Mouse (Mus musculus): ENCODE measurements at regions not wholly inside any gene's neighbourhood (a gene's known extent, or its start where the extent isn't known, plus 50 kb on each side); places are given as distances from the start of the nearest gene placed in this dataset.

DNA sequence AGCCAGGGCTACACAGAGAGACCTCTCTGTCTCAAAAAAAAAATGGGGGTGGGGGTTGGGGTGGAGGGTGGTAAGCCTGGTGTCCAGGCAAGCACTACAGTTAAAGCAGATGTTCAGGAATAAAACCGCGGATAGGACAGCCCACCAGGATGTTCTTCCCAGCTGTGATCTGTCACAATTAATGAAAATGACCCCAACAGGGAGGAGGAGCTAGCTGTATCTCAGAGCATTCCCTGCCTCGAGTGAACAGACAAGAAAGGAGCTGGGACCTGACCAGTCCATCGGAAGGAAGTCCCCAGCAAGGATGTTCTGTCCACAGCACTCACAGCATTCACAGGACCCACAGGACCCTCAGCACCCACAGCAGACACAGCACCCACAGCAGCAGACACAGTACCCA, 80.4 kb downstream of the Utp6 start:
- no peak overlapping the region for H3K4me3 ChIP-seq
- WGBS = 73% methylated on average over 4 of the region's 4 CpGs

DNA sequence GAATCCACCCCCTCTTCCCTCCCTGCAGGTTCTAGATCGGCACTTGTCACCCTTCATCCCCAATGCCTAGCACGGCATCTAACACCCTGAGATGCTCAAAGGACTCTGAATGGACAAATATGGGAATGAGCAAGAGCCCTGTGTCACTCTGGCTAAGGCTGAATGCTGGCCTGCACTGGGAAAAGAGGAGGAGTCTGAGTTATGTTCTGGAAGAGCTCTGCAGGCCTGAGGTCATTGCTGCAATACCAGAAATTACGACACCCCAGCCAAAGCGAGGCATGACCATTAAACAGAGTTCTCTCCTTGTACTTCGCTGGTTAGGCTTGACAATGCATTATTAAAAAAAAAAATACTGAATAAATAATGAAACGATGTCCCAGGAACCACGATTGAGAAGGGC, 84.1 kb downstream of the Utp6 start:
- Histone ChIP-seq H3K27ac (replicated peaks) (no peak overlapping the region), H3K4me3 (no peak overlapping the region), H3K9me3 (no peaks in the 10 kb centered on the region), H3K36me3 (no peaks in the 10 kb centered on the region), H3K4me1 (no peaks in the 10 kb centered on the region), H3K27me3 (no peaks in the 10 kb centered on the region), H3K9ac (replicated peaks) (no peak overlapping the region), H3K4me2 (replicated peaks) (no peak overlapping the region)
- 80% methylated on average over 7 of the region's 7 CpGs for WGBS
- ATAC-seq (replicated peaks) = no peak

More for the DNA sequence above, 80.4 kb downstream of the Utp6 start:
- H3K27me3 ChIP-seq = no peaks in the 10 kb centered on the region
- no peak overlapping the region for H3K9ac ChIP-seq (replicated peaks)
- no peak overlapping the region for H3K27ac ChIP-seq (replicated peaks)
- no peak overlapping the region for H3K4me2 ChIP-seq (replicated peaks)
- H3K4me1 ChIP-seq = no peaks in the 10 kb centered on the region
- no peaks in the 10 kb centered on the region for H3K9me3 ChIP-seq
- ATAC-seq (replicated peaks) = no peak
- H3K36me3 ChIP-seq = no peaks in the 10 kb centered on the region

DNA sequence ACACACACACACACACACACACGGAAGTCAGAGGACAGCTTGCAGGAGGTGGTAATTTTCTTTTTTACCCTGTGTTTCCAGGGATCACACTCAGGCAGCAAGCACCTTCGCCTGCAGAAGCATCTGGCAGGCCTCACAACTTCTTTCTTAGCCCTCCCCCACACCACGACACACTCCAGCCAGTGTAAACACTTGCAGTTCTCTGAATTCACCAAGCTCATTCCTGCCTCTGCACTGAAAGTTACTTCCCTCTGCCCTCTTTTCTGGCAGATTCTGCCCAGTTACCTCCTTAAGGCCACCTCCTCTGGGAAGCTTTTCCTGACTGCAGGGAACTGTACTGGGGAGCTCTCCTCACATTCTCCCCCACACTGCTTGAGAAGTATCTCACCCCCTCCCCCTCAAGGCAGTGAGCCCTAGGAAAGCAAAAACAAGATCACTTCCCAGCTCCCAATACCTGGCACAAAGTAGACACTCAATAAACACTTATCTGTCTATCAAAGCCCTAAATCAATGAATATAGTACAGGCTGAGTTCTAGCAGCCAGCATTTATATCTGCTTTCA, 84.9 kb downstream of the Utp6 start:
- Histone ChIP-seq H3K4me2 (replicated peaks) (no peak overlapping the region), H3K4me1 (no peaks in the 10 kb centered on the region), H3K9ac (replicated peaks) (no peak overlapping the region), H3K27me3 (no peaks in the 10 kb centered on the region), H3K9me3 (no peaks in the 10 kb centered on the region), H3K27ac (replicated peaks) (no peak overlapping the region), H3K4me3 (no peak overlapping the region), H3K36me3 (no peaks in the 10 kb centered on the region)
- 67% methylated on average over 3 of the region's 3 CpGs for WGBS
- ATAC-seq (replicated peaks) = no peak

DNA sequence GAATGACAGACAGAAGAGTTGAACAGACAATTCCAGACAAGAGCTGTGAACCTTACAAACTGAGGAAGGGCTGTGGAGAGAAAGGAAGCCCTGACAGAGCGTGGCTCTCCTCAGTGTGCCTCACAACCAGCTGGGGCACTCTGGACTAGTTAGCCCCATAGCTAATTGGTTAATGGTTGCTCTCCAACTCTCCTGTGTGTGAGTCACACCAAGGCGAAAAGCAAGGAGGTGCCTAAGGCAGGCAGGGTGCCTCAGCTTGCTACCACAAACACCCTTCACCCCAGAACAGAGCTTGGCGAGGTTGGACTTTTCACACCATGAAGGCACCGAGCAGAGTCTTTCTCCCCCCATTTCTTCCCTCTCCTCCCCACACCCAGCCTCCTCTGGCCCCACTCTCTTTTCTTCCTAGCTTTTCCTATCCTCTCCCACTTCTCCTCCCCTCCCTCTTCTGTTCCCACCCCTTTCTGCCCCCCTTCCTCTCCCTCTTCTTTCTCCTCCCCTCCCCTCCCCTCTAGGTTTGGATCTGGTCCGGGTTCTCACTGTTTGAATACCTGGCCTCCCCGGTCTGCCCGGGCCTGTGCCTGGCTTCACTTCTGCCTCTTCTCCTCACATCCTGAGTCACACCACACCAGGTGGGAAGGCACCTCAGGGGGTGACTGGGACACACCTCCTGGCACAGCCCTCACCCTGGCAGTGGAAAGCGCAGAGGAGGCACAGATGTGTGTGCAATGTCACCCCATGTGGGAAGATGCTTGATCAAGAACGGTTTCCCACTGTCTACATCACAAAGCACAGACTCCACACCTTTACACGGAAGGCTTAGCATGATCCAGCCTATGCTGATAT, 90.2 kb downstream of the Utp6 start:
- no peak overlapping the region for H3K27ac ChIP-seq (replicated peaks)
- no peaks in the 10 kb centered on the region for H3K36me3 ChIP-seq
- no peak overlapping the region for H3K4me3 ChIP-seq
- H3K9me3 ChIP-seq = no peaks in the 10 kb centered on the region
- ATAC-seq (replicated peaks) = no peak
- no peak overlapping the region for H3K9ac ChIP-seq (replicated peaks)
- no peak overlapping the region for H3K4me2 ChIP-seq (replicated peaks)
- WGBS = 92% methylated on average over 10 of the region's 10 CpGs
- H3K4me1 ChIP-seq = no peaks in the 10 kb centered on the region
- H3K27me3 ChIP-seq = no peaks in the 10 kb centered on the region

DNA sequence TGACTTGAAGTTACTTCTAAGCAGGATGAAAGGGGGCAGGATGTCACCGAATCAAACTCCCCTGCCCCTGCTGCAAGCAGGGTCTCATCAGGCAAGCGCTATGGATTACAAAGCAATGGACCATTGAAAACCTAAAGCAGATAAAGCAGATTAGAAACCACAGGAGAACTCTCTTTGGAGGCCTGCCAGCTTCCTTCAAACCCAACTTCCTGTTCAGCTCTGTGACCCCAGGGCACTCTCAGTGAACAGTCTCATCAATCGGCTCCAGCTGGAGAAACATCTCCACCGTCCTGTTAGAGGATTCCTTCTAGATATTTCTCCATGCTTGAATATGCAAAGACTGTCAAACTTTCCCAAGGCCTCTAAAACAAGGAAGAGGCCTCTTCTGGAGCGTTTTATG, 92.0 kb downstream of the Utp6 start:
- H3K27me3 ChIP-seq = no peaks in the 10 kb centered on the region
- H3K9me3 ChIP-seq = no peaks in the 10 kb centered on the region
- no peak overlapping the region for H3K9ac ChIP-seq (replicated peaks)
- ATAC-seq (replicated peaks) = no peak
- no peak overlapping the region for H3K4me2 ChIP-seq (replicated peaks)
- no peaks in the 10 kb centered on the region for H3K36me3 ChIP-seq
- H3K4me1 ChIP-seq = no peaks in the 10 kb centered on the region
- WGBS = 65% methylated on average over 5 of the region's 5 CpGs
- no peak overlapping the region for H3K27ac ChIP-seq (replicated peaks)
- no peak overlapping the region for H3K4me3 ChIP-seq

DNA sequence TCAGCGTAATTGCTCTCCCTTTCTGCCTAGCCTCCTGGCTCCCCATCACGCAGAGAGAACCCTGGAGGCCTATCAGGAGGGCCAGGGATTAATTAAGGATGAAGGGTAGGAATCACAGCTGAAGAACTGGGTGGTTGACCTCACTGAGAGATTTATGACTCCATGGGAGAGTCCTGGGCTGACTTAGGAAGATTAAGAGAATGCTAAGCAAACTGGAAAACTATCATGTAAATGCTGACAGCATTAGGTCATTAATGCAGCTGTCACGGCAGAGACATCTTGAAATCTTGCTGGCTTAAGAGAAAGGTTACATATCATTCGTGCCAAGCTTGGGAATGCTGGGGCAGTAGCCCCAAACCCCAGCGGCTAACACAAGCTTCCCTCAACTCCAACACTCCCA, 93.2 kb downstream of the Utp6 start:
- Histone ChIP-seq H3K36me3 (no peaks in the 10 kb centered on the region), H3K4me2 (replicated peaks) (no peak overlapping the region), H3K9ac (replicated peaks) (no peak overlapping the region), H3K4me3 (no peak overlapping the region), H3K27me3 (no peaks in the 10 kb centered on the region), H3K9me3 (no peaks in the 10 kb centered on the region), H3K4me1 (no peaks in the 10 kb centered on the region), H3K27ac (replicated peaks) (no peak overlapping the region)
- ATAC-seq (replicated peaks) = no peak
- 69% methylated on average over 5 of the region's 5 CpGs for WGBS

DNA sequence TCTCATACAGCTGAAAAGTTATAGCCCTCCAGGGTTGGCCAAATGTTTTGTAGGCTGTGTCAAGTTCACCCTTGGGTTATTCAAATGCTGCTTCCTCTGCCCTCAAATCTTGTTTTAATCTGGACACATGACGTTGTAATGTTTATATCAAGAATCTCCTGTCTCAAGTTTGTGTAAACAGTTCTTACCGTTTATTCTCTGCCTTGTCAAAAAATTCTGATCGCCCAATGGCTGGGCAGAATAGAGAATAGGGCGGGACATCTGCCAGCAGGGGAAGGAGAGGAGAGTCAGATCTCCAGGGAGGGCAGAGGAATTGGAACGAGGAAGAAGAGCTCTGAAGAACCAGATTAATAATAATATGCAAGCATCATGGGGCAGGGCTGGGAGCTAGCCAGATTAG, 97.4 kb downstream of the Utp6 start:
- H3K27me3 ChIP-seq = no peaks in the 10 kb centered on the region
- no peak overlapping the region for H3K4me2 ChIP-seq (replicated peaks)
- no peak for ATAC-seq (replicated peaks)
- no peaks in the 10 kb centered on the region for H3K9me3 ChIP-seq
- WGBS = 62% methylated on average over 5 of the region's 5 CpGs
- no peak overlapping the region for H3K27ac ChIP-seq (replicated peaks)
- H3K4me3 ChIP-seq = no peak overlapping the region
- no peaks in the 10 kb centered on the region for H3K4me1 ChIP-seq
- no peak overlapping the region for H3K9ac ChIP-seq (replicated peaks)
- no peaks in the 10 kb centered on the region for H3K36me3 ChIP-seq

DNA sequence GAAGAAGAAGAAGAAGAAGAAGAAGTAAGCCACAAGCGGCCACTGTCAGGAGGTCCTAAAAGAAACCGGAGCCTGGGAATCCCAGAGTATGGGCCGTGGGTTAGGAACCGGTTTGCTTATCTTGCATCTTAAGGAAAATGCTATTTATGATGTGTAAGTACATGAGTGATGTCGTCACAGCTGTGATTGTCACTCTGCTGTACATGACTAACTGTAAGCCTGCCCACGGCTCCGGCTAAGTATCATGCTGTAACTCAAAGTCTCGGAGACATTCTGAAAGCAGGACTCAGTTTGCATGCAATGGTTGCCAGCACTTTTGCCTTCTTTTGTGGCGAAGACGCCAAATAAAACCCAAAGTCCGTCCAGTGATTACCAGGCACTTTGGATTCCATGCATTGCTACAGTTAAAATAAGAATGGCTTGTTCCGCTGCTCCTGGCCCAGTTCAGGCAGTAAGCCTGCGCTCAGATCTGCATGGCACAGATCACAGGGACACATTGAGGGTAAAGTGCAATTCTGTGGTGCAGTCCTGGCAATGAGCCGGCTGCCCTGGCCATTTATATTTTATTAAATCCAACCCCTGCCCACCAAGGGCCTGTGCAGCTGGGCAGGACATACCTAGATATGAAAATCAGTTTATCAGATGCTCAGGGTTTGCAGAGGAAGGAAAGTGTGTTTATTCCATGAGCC, 98.6 kb downstream of the Utp6 start:
- Histone ChIP-seq H3K9me3 (no peaks in the 10 kb centered on the region), H3K9ac (replicated peaks) (no peak overlapping the region), H3K4me1 (no peaks in the 10 kb centered on the region), H3K36me3 (no peaks in the 10 kb centered on the region), H3K4me3 (no peak overlapping the region), H3K27me3 (no peaks in the 10 kb centered on the region), H3K4me2 (replicated peaks) (no peak overlapping the region), H3K27ac (replicated peaks) (no peak overlapping the region)
- WGBS = 86% methylated on average over 14 of the region's 14 CpGs
- ATAC-seq (replicated peaks) = no peak

DNA sequence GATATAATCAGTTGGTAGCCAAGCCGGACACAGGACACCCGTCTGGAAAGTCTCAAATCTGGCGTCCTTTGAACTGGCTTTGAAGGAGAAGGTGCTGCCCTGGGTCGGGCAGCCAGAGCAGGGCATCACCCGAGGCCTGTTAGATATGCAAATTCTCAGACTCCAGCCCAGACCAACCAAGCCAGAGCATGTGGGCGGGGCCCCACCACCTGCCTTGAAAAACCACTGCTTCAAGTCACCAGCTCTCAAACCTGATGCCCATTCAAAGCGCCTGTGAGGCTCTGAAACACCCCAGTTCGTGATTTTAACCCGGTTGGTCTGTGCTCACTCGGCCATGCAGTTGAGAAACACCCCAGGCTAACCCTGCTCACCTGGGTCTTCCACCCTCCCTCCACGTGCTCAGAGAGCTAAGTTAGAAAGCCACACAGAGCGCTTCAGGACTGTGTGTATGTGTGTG, 101.6 kb downstream of the Utp6 start:
- ATAC-seq (replicated peaks) = no peak
- no peak overlapping the region for H3K9ac ChIP-seq (replicated peaks)
- H3K9me3 ChIP-seq = no peaks in the 10 kb centered on the region
- H3K36me3 ChIP-seq = no peaks in the 10 kb centered on the region
- no peak overlapping the region for H3K4me2 ChIP-seq (replicated peaks)
- 28% methylated on average over 12 of the region's 12 CpGs for WGBS
- no peak overlapping the region for H3K27ac ChIP-seq (replicated peaks)
- no peak overlapping the region for H3K4me3 ChIP-seq
- no peaks in the 10 kb centered on the region for H3K27me3 ChIP-seq
- H3K4me1 ChIP-seq = 0 out of 2 replicates have a peak, but pooled peaks cover 3% of the 10 kb centered on the region

DNA sequence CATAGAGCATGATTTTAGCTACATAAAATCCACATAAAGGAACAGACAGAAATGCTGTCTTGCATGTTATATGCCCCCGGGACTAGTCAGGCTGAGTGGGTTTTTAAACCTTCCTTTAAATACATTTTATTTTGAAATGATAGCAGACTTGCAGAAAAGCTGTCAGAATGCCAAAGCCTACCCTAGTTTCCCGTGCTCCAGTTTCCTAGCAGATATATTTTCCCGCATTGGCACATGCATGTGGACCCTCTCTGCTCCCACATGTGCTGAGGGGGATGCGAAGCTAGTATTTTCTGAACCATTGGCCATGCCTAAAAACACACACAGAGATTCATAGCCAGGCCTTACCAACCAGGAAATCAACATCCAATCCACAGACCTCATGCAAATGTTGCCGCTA, 105.8 kb downstream of the Utp6 start:
- Histone ChIP-seq H3K4me2 (replicated peaks) (no peak overlapping the region), H3K4me1 (0 out of 2 replicates have a peak, but pooled peaks cover 3% of the 10 kb centered on the region), H3K27ac (replicated peaks) (no peak overlapping the region), H3K9ac (replicated peaks) (no peak overlapping the region), H3K4me3 (no peak overlapping the region), H3K36me3 (no peaks in the 10 kb centered on the region), H3K27me3 (no peaks in the 10 kb centered on the region), H3K9me3 (no peaks in the 10 kb centered on the region)
- ATAC-seq (replicated peaks) = no peak
- 81% methylated on average over 5 of the region's 5 CpGs for WGBS

DNA sequence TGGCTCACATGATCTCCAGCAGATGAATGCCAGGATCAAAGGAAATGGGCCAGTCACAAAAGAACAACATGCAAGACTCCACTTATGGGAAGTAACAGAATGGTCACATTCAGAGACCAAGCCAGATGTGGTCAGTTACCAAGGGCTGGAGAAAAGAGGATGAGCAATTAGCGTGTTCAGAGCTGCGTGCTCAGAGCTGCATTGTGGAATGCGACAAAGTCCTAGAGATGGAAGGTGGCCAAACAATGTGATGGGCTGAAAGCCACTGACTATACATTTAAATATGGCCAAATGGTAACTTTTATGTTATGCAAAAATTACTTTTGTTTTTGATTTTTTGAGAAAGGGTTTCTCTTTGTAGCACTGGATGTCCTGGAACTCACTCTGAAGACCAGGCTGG, 112.6 kb downstream of the Utp6 start:
- Histone ChIP-seq H3K4me2 (replicated peaks) (no peak overlapping the region), H3K27me3 (no peaks in the 10 kb centered on the region), H3K4me3 (no peak overlapping the region), H3K9ac (replicated peaks) (no peak overlapping the region), H3K27ac (replicated peaks) (no peak overlapping the region), H3K9me3 (no peaks in the 10 kb centered on the region), H3K4me1 (no peaks in the 10 kb centered on the region), H3K36me3 (no peaks in the 10 kb centered on the region)
- ATAC-seq (replicated peaks) = no peak
- WGBS = 78% methylated on average over 3 of the region's 3 CpGs

DNA sequence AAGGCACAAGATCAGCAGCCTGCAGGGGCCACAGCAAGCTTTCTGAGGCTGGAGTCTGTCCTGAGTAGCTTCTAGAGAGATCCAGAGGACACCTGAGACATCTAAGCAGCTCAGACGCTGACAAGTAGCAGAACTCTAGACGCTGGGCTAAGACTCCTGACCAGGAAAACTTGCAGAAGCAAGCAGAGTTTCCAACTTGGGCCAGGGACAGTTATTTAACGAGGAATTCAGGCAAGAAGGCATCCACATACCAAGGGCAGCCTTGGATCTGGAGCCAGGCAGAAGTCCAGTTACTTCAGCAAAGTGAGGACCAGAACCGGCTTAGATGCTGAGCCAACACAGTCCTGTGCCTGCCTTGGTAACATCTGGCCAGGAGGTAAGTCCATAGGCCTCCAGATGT, 117.8 kb downstream of the Utp6 start:
- Histone ChIP-seq H3K27me3 (no peaks in the 10 kb centered on the region), H3K4me3 (no peak overlapping the region), H3K27ac (replicated peaks) (no peak overlapping the region), H3K9ac (replicated peaks) (no peak overlapping the region), H3K36me3 (no peaks in the 10 kb centered on the region), H3K4me1 (no peaks in the 10 kb centered on the region), H3K9me3 (no peaks in the 10 kb centered on the region), H3K4me2 (replicated peaks) (no peak overlapping the region)
- WGBS = 88% methylated on average over 4 of the region's 4 CpGs
- no peak for ATAC-seq (replicated peaks)
